Mouse (Mus musculus) cerebellum, adult 11-12 months (tissue): Measurements from ENCODE around the gene Ankrd49.
A peak's percentile ranks its signal among the peaks of the same experiment; 100 is the strongest.

ENCODE experiments used
- DNase-seq: peaks from one replicate; pipeline ENCODE4 v3.0.0; 2022

Ankrd49 gene

GRCm38 (mm10) chr9:14740151-14740924 lies 44.3 kb downstream of the Ankrd49 start, which contains the start of gene Piwil4:
Gene Piwil4 (minus strand): TSS chr9:14740733.
- no peak for DNase-seq

GRCm38 (mm10) chr9:14739498-14740150 lies 45.0 kb downstream of the Ankrd49 start:
- no peak for DNase-seq

- peak; percentile 15 for DNase-seq
Measured at GRCm38 (mm10) chr9:14730941-14731541, 53.6 kb downstream of the Ankrd49 start.
